In genomic region chr8:35198766-35199165, GRCm38 (mm10) we compare ENCODE assay signal across 19 mouse cellular contexts.
"Had no signal": no experiment of that assay in that cellular context is flagged by ENCODE, and none has a peak within 500 bp of the region (broad histone marks: within the 10 kb centered on the region; RNA-seq: fewer than 3 reads in every experiment).

No protein-coding gene starts in this region.

- DNase-seq: kidney, adult 18-20 months; kidney, adult 9 months; kidney, postnatal 14 days; kidney, postnatal 4 days; liver; lung, adult 18-20 months; lung, postnatal 10 days; lung, postnatal 36 days; right cerebral cortex, postnatal 25 days; spleen, adult 18-20 months; thymus, postnatal 25 days had no signal

- H3K9ac ChIP-seq: limb, embryonic 13.5 days; liver, embryonic 12.5 days; liver, embryonic 15.5 days; lung, embryonic 15.5 days had no signal

- H3K9me3 ChIP-seq: limb, embryonic 10.5 days; limb, embryonic 13.5 days; liver, embryonic 12.5 days; liver, embryonic 15.5 days; lung, embryonic 15.5 days; megakaryocyte, embryonic 14.5 days; midbrain, embryonic 10.5 days had no signal

- H3K4me3 ChIP-seq: limb, embryonic 10.5 days; limb, embryonic 13.5 days; liver, embryonic 12.5 days; liver, embryonic 15.5 days; lung, embryonic 15.5 days; megakaryocyte, embryonic 14.5 days; midbrain, embryonic 10.5 days had no signal

- H3K27ac ChIP-seq: limb, embryonic 10.5 days; limb, embryonic 13.5 days; liver, embryonic 12.5 days; liver, embryonic 15.5 days; lung, embryonic 15.5 days; midbrain, embryonic 10.5 days had no signal

- ATAC-seq: intestine, embryonic 16.5 days; liver, embryonic 12.5 days had no signal

- H3K4me1 ChIP-seq: liver, embryonic 15.5 days had no signal

- H3K27me3 ChIP-seq: limb, embryonic 13.5 days; liver, embryonic 12.5 days; liver, embryonic 15.5 days; lung, embryonic 15.5 days had no signal

- H3K36me3 ChIP-seq: limb, embryonic 10.5 days; limb, embryonic 13.5 days; liver, embryonic 12.5 days; liver, embryonic 15.5 days; lung, embryonic 15.5 days; midbrain, embryonic 10.5 days had no signal

- H3K4me2 ChIP-seq: limb, embryonic 13.5 days; liver, embryonic 12.5 days; liver, embryonic 15.5 days; lung, embryonic 15.5 days had no signal
